Mouse (Mus musculus) kidney, postnatal 25 days (tissue): ENCODE results near the gene Baiap2.
A peak's percentile ranks its signal among the peaks of the same experiment; 100 is the strongest.

Experiments used
- DNase-seq, 2 experiments: peaks; one replicate each; pipeline ENCODE4 v3.0.0; 2021; ENCODE audit warnings: mixed read lengths in 2 of 2

Baiap2 gene

DNA sequence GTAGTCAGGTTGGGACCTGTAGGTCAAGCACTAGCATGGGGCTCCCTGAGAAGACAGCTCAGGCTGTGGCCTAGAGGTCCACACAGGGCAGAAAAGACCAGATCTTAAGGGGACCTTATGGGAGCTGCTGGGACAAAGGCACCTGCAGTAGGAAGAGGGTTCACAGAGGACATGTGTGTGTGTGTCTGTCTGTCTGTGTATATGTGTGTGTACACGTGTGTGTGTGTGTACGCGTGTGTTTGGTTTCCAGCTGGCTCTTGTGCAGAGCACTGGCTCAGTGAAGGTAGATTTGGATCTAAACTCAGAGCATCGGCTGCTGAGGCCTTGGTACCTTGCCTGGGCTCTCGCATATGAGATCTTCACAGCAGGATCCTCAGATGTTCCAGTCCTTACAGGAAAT, 21.9 kb upstream of the Baiap2 start:
- no peak for DNase-seq

DNA sequence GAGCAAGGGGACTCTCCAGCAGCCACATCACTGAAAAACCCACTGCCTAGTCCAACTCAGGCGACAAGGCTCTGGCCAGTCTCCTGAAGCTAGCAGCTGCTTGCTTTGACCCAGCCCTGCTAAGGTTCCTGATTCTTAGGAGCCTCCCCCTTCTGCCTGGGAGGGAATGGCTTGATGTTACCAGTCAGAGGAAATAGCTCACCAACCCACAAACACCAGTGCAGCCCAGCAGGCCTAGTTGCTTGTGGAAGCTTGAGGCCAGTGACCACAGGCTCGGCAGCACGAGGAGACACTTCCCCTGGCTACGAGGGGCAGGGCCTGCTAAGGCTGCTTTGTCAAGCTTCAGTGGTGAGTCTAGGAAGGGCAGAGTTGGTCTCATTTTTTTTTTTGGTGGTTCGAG, 17.4 kb upstream of the Baiap2 start:
- no peak for DNase-seq

DNA sequence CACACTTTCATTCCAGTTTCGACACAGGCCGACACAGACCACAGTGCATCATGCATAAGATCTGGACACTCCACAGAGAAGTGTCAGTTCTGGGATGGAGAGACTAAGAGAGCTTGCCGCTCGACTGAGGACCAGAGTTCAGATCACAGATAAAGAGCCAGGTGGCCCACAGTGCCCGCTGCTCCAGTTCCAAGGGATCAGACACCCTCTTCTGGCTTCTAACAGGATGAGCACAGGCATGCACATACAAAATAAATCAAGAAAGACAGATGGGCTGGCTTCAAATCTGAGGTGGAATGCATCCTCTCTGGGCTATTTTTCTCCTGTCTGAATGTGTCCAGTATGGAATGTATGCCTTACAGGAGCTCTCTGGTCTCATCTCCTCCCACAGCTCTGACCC, 15.8 kb upstream of the Baiap2 start:
- DNase-seq, result no peak

DNA sequence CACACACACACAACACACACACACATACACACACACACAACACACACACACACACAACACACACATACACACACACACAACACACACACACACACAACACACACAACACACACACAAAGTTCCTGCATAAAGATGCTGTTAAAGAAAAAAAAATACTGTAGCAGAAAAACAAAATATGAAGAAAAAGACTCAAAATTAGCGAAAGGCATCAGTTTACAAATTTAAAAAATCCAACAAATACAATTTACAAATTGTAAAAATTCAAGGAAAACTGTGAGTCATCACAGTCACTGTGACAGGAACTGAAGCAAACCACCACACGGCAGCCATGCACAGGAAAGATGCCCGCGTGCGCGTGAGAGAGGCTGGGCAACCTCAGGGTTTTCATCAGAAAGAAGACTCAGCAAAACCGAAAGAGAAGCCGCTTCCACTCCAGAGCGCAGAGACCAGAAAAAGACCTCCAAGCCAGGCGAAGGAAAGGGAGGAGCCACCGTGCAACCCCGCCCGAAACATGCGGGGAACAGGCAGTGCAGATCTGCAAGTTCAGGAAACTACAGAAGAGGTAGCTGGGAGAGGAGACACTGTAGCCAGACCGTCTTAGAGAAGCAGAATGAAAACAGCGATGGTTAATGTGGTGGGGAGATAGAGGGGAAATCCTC, 14.4 kb upstream of the Baiap2 start:
- peak; percentile 58 to 78 for DNase-seq

DNA sequence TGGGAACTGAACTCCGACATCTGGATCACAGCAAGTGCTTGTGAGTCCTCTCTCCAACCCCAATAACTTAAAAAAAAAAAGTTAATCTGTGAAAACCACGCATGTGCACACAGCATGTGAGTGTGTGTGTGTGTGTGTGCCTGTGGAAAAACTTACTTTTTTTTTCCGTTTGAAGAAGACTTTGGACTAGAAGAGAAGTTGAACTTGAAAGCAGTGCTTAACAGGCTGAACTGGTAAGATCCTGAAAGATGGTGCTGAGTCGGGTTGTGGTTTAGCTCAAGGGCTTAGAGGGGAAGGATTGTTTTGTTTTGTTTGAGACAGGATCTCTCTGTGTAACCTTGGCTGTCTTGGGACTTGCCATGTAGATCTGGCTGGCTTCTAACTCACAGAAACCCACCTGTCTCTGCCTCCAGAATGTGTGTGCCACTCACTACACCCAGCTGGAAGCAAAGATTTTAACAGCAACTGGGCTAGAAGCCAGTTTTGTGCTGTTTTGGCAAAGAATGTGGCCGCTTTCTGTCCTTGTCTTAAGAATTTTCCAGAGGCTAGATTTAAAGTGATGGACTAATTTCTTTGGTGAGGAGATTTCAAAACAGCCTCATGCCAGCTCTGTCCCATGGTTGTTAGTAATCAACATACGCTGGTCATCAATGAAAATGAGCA, 12.8 kb upstream of the Baiap2 start:
- DNase-seq, result peak; percentile 53 to 56

DNA sequence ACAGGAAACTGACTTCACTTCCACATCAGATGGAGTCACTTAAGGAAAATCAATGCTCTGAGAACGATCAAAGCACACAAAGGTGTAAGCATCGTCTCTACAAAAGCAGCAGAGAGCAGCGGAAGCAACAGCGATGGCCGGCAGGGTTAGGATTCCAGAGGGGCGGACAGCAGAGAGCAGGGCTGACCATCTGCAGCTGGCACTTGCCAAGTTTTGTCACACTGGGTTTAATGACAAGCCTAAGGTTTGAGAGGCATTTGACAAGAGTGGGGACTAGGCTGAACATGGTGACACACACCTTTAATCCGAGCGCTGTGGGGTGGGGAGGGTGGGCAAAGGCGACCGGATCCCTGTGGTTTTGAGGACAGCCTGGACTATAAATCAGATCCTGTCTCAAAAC, 10.8 kb upstream of the Baiap2 start:
- peak in 1 of 2 experiments; percentile 36 for DNase-seq

DNA sequence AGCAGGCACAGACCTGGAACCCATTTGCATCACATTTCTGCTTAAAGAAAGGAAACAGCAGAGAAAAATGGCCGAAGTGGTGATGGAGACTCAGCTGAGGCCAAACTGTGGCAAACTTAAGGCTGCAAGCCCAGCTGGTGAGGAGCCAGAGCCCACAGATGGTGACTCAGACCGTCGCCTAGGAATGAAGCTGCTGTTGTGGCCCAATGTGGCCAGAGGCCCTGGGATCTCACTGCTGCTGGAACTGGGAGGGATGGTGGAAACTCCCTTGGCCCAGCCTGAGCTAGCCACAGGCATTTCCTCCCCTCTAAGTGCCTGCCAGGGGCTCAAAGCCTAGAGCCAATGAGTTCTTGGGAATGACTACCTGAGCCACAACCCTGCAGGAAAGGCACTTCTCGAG, 9.4 kb upstream of the Baiap2 start:
- no peak for DNase-seq

DNA sequence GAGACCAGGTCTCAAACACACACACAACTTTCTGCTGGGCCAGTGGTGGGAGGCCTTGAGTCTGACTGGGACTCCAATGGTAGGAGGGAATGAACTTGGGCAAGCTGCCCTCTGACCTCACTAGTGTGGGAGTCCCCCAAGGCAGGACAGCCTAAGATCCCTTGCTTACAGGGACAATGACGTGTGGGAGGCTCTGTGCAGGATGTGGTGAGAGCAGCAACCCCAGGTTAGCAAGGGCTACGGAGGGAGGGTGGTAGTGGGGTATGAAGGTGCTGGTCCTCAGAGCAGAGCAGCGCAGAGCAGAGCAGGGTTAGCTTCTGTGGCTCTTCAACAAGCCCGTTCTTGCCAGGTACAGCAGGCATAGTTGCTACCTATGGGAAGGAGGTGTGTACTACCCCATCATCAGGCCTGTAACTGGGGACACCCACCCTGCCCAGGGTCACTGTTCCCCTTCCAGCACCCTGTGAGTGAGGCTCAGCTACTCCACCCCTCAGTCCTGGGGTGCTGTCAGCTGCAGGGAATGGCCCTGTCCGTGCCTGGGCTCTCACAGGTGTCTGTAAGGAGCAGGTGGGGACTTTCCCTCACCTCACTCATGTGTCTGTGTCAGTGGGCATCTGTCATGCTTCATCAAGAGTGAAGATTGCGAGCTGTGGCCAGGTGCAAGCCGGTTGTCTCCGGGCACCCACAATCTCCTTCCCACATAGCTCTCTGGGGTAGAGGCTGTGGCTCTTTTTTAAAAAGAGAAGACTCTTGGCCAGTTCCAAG, 8.6 kb upstream of the Baiap2 start:
- no peak for DNase-seq

DNA sequence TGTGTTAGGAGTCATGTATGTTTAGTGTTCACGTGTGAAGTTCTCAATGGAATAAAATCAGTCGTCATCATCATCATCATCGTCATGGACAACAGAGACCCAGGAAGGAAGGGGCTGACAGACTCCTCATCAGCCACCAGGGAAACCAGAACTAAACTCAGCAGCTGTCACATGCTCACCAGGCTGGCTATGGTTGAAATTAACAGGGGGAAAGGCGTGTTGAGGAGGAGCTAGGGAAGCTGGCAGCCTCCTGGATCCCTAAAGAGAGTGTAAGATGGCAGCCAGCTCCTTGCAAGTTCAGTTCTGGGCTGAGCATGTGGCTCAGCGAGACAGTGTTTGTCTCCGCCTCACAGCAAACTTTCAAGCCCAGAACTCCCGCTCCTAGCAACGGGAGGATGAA, 7.8 kb upstream of the Baiap2 start:
- DNase-seq, result no peak

DNA sequence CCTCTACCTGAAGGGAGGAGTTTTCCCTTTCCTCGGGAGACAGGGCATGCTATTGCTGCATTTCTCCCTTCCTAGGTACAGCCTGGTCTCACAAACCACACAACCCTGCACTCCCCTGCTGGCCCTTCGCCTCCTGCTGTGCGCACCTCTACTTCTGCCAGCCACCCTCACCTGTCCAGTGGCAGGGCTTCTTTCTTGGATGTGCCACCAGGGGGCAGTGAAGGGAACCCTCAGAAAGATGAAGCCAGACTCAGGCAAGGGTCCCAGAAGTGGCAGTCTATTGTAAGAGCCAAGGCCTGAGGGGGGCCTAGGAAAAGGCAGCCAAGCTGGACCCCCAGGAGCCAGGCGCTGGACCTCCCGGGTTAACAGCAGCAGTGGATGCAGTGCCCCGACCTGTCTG, 7.1 kb upstream of the Baiap2 start:
- DNase-seq, result peak; percentile 87 to 89

DNA sequence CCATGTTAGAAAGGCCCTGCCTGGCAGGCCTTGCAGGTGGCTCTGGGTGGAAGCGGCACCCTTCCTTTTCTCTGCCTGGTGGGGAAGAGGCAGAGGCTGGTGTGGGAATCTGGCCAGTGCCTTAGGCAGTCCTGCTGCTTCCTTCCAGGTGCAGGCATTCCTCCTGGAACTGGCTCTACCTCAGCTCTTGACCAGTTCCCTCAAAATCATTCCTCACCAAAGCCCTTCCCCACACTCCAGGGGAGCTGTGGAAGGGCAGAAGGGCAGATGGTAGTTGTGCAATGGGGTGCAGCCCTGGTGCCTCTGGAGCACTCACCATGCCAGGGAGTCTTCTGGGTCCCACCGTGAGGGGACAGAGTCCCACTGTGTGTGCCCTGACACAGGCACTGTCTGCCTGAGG, 6.1 kb upstream of the Baiap2 start:
- peak in 1 of 2 experiments; percentile 75 for DNase-seq

DNA sequence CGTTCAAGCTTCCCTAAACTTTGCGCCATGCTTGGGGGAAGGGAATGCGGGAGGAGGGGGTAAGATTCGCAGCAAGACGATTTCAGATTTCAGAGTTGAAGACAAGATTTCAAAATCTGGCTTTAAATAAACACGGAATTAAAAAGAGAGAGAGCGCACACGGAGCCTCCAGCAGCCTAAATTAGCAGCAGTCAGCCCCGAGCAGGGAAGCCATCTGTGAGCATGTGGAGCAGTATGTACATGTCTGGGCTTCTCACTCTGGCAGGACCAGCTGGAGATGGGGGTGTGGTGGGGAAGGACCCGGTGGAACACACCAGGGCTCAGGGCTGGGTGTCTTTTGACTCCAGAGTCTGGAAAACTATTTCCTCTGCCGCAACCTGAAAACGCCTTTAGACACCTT, 5.3 kb upstream of the Baiap2 start:
- DNase-seq, result peak in 1 of 2 experiments; percentile 50

DNA sequence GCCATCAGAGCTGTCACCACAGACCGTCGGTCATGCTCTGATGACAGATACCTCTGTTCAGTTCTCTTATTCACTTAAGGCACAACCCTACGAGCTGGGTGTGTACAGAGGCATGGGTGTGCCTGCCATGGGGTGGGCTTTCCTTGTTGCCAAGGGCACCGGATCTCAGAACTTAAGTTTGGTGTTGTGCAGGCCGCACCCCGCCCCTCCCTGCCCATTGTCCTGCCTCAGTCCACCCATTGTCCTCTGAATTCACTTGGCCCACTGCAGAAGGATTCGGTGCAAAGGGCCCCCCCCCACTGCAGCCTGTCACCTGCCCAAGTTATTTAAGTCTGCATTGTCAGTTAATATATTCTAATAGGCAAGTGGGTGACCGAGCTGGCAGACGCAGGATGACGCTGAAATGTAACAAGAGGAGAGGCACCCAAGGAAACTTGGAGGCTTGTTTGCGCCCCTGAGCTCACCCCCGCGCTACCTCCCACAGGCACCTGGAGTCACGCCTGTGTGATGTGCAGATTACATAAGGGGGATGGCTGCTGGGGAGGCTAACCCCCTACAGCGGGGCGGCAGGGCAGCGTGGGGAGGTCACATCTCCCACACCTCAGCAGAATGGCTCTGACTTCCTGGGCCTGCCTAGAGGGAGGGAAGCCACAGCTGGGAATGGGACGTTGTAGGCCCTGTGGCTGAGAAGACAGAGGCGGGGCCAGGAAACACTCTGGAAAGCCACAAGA, 4.6 kb upstream of the Baiap2 start:
- DNase-seq, result peak; percentile 60 to 92

DNA sequence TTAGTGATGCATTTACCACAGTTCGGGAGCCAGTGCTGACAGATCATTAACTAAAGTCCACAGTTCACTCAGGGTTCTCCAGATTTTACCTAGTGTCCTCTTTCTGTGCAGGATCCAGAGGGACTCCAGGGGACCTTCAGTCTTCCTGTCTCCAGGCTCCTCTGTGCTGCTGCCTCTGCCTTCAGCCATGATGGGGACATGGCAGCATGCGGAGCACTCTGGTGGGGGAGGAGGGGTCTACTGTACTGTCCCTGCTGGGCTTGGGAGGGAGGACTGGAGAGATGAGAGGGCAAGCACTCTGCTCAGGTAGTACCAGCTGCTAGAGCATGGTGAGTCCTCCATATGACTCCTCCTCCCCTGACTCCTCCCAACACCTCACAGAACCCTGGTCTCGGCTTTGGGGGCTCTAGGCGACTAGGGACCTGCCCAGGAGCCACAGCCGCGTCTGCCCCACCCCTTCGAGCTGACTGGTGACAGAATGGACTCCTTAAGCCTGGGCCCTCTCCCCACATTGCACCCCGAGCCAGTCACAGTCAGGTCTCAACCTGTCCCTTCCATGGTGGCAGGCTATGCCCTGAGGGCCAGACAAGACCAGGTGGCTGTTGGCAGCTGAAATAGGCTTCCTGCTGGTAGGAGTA, 3.4 kb upstream of the Baiap2 start:
- DNase-seq, result peak; percentile 61 to 80

DNA sequence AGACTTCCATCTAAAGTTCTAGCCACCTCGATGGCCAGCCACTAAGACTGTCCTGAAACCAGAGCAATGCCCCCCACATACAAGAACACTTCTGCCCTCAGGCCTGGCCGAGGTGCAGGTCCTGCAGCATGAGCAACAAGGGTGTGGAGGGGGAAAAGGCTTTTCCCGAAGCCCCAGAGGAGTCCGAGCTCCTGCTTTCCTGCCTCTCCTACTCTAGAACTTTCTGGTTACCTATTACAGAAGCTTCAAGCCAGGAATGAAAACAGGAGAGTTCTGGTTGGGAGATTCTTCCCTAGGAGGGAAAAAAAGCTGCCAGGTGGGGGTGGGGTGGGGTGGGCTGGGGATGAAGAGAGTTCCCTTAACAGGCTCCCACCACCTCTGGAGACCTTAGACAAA, 2.9 kb upstream of the Baiap2 start:
- no peak for DNase-seq

DNA sequence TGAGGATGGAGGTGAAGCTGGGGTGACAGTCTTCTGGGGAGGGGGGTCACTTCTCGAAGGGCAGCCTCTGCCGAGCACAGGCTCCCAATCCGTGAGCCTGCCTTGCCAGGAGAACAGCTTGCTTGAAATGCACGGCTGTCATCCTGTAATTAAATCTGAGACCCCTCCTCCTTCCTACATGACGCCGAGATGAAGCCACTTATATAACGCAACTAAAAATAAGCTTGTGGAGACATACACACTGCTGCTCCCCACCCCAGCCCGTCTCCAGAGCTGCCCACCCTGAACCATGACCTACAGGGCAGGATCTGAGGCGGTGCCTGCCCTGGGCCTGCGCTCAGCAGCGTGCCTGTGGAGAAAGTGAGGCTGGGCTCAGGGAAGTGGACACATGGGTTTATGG, 2.4 kb upstream of the Baiap2 start:
- DNase-seq, result peak in 1 of 2 experiments; percentile 82

DNA sequence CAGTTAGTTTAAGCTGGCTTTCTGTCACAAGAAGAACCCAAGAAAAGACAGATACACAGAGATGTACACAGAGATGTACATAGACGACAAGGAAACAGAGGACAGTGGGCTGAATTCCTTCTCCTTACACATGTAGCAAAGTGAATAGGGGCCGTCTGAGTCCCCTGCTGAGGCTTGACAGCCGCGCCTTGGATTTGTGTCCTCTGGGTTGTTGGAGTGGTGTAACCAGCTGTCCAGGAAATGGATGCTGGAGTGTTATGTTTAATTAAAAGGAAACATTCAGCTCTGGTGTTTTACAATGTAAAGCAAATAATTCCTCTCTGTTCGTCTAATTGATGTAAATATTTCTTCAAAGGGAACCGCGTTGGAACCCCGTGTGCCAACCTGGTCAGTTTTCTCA, 769 bp upstream of the Baiap2 start:
- no peak for DNase-seq

DNA sequence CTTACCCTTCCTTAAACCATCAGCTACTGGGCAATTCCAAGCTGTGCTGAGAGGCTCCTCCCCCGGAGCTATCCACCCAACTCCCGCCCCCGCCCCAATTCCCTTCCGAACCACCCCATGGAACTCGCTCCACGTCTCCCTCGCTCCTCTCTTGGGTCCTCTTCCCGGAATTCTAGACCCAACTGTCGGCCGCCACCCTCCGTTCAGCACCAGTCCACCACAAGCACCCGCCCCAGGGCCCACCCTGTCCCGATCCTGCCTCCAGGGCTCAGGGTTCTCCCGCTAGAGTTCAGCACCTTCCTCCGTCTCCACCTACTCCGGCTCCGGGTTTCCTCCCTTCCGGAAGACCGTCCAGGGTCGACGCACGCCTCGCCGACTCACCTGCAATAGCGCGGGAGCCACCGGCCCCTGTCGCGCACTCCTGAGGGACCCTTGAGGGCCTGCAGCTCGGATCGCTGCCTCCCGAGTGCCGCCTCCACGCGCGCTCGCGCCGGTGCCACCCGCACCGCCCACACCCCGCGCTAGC, 299 bp upstream of the Baiap2 start:
- peak; percentile 65 to 89 for DNase-seq

DNA sequence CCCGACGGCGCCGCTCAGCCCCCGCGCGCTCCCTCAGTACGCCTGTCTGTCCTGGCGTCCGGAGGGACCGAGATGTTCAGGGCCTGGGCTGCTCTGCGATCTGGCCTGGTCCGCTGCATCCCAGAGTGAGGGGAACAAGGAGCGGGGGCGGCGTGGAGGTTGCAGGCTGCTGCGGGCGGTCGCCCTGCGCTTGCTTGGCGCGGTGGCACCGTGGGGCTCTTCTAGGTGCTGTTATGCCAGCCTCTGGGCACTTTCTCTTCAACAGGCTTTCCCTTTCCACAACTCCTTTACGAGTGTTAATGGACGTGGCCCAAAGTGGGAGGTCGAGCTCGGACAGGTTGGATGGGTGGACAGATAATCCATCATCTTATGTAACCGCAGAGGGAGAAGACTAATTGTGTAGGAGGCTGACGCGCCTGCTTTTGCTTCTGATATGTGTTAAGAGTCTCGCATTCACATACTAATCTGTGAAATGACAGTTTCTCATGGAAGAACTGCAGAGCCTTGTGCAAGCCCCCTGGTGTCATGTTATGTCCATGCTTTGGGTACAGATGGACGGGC, 945 bp downstream of the Baiap2 start:
- DNase-seq, result no peak

DNA sequence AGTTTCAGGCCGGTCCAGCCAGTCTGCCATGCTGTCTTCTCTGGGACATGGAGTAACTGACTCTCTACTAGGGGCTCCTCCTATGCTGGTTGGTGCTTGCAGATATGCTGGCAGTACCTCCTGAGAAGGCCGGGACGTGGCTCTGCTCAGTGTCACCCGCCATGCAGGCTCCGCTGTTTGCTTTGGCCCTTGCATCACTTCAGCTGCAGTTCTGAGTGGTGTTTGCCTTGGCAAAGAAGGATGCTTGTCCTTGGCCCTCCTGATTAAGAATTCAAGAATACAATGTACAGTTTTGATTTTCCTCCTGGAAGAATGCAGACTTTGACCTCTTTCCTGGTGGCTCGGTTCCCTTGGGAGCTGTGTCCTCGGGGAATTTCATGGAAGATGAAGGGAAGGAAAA, 2.8 kb downstream of the Baiap2 start:
- peak; percentile 44 to 83 for DNase-seq

DNA sequence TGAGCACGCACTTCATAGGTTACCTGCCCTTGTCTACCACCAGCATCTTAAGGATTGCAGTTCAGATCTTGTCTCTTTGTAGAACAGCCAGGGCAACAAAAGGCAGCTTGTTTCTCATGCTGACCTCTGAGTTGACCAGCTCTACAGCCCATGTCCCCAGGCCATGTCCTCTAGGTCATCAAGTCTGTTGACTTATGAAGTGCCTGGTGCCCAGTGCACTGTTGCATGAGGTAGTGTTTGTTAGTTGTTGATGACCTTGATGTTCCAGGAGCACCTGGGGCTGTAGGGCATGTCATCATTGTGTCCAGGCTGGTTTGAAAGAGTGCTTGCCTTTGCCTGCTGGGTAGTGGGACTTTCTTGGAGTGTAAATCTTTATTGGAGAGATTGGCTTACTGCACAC, 4.9 kb downstream of the Baiap2 start:
- no peak for DNase-seq

DNA sequence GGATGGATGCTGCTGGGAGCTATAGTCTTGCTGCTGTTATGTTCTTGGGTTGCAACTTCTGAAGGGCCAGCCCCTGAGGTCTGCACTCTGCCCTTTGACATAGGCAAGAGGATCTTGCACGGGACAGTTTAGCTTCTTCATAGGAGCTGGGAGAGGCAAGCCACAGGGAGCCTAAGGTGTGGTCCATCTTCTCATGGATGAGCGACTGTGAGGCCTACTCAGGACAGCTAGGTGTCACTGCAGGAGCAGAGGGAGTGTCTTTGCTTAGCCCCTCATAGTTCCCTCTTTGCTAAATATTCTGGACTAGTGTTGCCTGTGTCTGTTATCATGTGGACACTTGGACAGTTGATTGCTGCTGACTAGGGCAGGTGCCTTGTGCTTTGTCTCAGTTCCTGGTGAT, 5.3 kb downstream of the Baiap2 start:
- no peak for DNase-seq
